Mouse (Mus musculus) bone marrow, adult 2 months (tissue): ENCODE results near the gene Map3k14.

ENCODE experiments used
- CTCF ChIP-seq: fragments of 200-500 bp; IDR thresholded peaks from 2 replicates; pipeline ENCODE4 v1.5.1; 2011; ENCODE audit warnings: low read length, control low read depth; ENCODE audit not compliant: control insufficient read depth, insufficient read depth
- POLR2A ChIP-seq: fragments of 200-500 bp; IDR thresholded peaks from 2 replicates; pipeline ENCODE4 v1.6.1; 2011; ENCODE audit warnings: low read depth, mild to moderate bottlenecking, control low read depth, low read length, borderline replicate concordance; ENCODE audit not compliant: control insufficient read depth

GRCm38 (mm10) chr11:103175688-103176442, 91.4 kb downstream of the Map3k14 start:
- TF ChIP-seq POLR2A (no peak), CTCF (no peak)
